Mouse (Mus musculus): ENCODE data around the gene Rasgef1c. TPM values are rescaled to one million over a fixed set of nuclear protein-coding genes. Genes with fewer than 3 reads are reported as not detected.

The Rasgef1c gene
- 0.52 TPM for polyA plus RNA-seq (2014; fragmentation: Illumina TruSeq; extraction: RNeasy Lipid Tissue Mini Kit (QIAGEN cat#74804); ENCODE audit: low read depth, low replicate concordance)

DNA sequence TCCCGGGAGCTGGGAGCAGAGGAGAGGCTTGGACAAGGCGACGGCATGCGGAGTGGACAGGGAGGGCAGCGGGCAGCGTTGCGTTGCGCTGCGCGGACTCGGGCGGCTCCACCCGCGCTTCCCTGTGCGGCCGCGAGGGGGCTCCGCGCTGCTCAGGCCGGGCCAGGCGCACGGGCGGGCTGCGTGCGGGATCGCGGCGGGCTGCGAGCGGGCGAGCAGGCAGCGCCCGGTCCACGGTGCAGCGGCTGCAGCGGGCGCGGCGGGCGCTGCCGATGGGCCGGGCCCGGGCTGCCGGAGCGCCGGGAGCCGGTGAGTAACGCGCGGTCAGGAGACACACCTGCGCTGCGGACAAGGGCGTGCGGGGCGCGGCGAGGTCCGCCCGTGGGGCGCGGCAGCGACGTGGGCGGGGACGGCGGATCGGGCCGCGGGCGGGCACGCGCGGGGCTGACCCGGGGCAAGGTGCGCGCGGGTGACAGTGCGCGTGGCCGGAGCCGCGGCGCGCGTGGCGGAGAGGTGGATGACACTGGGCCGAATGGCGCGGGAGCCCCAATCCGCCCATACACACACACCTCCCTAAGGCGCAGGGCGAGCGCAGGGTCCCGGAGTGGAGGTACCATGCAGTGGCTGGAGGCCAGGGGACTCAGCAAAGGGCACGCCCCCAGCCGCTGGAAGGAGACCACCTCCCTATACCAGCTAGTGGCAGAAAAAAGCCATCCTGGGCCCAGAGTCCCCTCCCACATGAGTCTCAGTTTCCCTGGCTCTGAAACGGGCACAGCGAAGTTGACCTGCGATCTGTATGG, at the start of gene Rasgef1c:
Rasgef1c (plus strand) TSS at position 177 of the 800 bp plus-strand sequence.

DNA sequence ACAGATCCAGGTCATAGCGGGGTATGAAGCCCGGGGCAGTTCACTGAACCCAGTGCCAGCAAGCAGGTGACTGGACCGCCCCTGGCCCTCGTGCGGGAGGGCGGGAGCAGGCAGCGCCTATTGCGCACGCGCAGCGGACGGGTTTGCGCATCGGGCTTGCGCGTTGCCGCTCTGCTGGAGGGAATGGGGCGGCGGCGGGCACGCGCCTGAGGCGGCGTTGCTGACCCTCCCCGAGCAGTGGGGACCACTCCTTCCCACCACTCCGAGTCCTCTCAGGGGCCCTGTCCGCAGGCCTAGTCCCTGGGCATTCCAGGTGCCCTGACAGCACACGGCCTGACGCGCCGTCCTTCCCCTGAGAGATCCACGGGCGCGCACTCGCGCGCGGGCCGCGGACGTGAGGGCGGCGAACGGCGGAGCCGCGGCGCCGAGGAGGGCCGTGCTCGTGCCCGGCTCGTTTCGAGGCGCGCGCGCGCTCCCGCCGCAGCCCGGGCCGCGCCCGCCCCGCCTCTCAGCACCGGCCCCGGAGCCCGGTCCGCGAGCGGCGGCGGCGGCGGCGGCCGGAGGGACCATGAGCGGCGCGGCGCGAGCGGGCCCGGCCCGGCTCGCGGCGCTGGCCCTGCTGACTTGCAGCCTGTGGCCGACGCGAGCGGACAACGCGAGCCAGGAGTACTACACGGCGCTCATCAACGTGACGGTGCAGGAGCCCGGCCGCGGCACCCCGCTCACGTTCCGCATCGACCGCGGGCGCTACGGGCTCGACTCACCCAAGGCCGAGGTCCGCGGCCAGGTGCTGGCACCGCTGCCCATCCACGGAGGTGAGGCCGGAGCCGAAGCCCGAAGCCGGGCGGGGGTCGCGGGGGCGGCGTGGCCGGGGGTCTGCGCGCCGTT, 123.4 kb downstream of the Rasgef1c start, which contains the start of gene Rnf130:
Rnf130 (plus strand) TSS at position 514 of the 888 bp plus-strand sequence.

Other genes starting within 250 kb of the Rasgef1c start
- not detected for gene Scgb3a1, start 238.2 kb upstream of the Rasgef1c start, polyA plus RNA-seq (2014; fragmentation: Illumina TruSeq; extraction: RNeasy Lipid Tissue Mini Kit (QIAGEN cat#74804); ENCODE audit: low read depth, low replicate concordance)
- 16.7 TPM for gene Cnot6, start 189.1 kb upstream of the Rasgef1c start, polyA plus RNA-seq (2014; fragmentation: Illumina TruSeq; extraction: RNeasy Lipid Tissue Mini Kit (QIAGEN cat#74804); ENCODE audit: low read depth, low replicate concordance)
- gene Gfpt2, start 107.7 kb upstream of the Rasgef1c start, polyA plus RNA-seq (2014; fragmentation: Illumina TruSeq; extraction: RNeasy Lipid Tissue Mini Kit (QIAGEN cat#74804); ENCODE audit: low read depth, low replicate concordance): 12.5 TPM
- gene Mapk9, start 55.1 kb upstream of the Rasgef1c start, polyA plus RNA-seq (2014; fragmentation: Illumina TruSeq; extraction: RNeasy Lipid Tissue Mini Kit (QIAGEN cat#74804); ENCODE audit: low read depth, low replicate concordance): 34.5 TPM
- gene Rnf130, start 123.5 kb downstream of the Rasgef1c start, polyA plus RNA-seq (2014; fragmentation: Illumina TruSeq; extraction: RNeasy Lipid Tissue Mini Kit (QIAGEN cat#74804); ENCODE audit: low read depth, low replicate concordance): 48.6 TPM
- 36.0 TPM for gene Tbc1d9b, start 229.6 kb downstream of the Rasgef1c start, polyA plus RNA-seq (2014; fragmentation: Illumina TruSeq; extraction: RNeasy Lipid Tissue Mini Kit (QIAGEN cat#74804); ENCODE audit: low read depth, low replicate concordance)

All from heart, adult 10 weeks (tissue).